Mouse (Mus musculus) lung, postnatal 14 days (tissue): Measurements from ENCODE around the gene Cd3eap.

Experiments
- DNase-seq: peaks from one replicate; pipeline ENCODE4 v3.0.0; 2021

The Cd3eap gene

GRCm38 (mm10) chr7:19306819-19307738, 52.2 kb downstream of the Cd3eap start:
- DNase-seq: no peak
